In the genomic region with DNA sequence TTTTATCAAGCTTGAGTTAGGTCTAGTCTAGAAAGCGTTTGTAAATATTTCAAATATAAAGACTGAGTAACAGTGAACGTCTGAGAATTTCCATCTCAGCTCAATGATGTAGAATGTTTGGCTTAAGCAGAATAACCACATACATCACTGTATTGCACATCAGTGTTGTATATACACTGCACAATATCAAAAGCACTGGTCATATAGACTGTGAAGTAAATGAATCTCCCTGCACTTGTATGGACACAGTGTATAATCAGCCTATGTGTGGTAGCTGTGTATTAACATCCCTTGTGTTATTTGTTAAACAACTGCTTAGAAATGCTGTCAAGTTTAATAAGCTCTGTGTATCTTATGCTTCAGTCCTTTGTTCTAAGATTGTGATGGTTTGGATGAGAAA, we compare ENCODE assay signal across 34 mouse cellular contexts. TPM values are rescaled to one million over a fixed set of nuclear protein-coding genes. Genes with fewer than 3 reads are reported as not detected.
"Had no signal": no experiment of that assay in that cellular context is flagged by ENCODE, and none has a peak within 500 bp of the region (broad histone marks: within the 10 kb centered on the region; RNA-seq: fewer than 3 reads in every experiment).

No protein-coding gene starts in this region.

- H3K9me3 ChIP-seq: heart, embryonic 10.5 days; heart, embryonic 12.5 days; heart, embryonic 13.5 days; heart, embryonic 15.5 days; hindbrain, embryonic 10.5 days; hindbrain, embryonic 12.5 days; hindbrain, embryonic 13.5 days; hindbrain, embryonic 15.5 days; kidney, embryonic 15.5 days had no signal

- DNase-seq: heart, adult 18-20 months; heart, adult 2 months; heart, postnatal 10 days; heart, postnatal 14 days; heart, postnatal 36 days; heart, postnatal 4 days; kidney, adult 11 months; kidney, adult 18-20 months; kidney, adult 2 months; kidney, adult 8-10 months; kidney, adult 9 months; kidney, postnatal 10 days; kidney, postnatal 14 days; kidney, postnatal 25 days; kidney, postnatal 36 days; kidney, postnatal 4 days; layer of hippocampus, adult 9-11 months; layer of hippocampus, postnatal 36 days had no signal

- H3K27ac ChIP-seq: heart, adult 2 months; heart, embryonic 10.5 days; heart, embryonic 13.5 days; heart, embryonic 15.5 days; hindbrain, embryonic 10.5 days; hindbrain, embryonic 12.5 days; hindbrain, embryonic 13.5 days; hindbrain, embryonic 14.5 days; hindbrain, embryonic 15.5 days; hindbrain, postnatal 0 days; kidney, embryonic 15.5 days; kidney, postnatal 0 days; layer of hippocampus, adult 2 months had no signal

- H3K36me3 ChIP-seq: heart, embryonic 10.5 days; heart, embryonic 12.5 days; heart, embryonic 13.5 days; heart, embryonic 15.5 days; hindbrain, embryonic 10.5 days; hindbrain, embryonic 12.5 days; hindbrain, embryonic 13.5 days; hindbrain, embryonic 15.5 days; kidney, embryonic 15.5 days had no signal

- H3K4me1 ChIP-seq: heart, embryonic 10.5 days; heart, embryonic 12.5 days; heart, embryonic 13.5 days; heart, embryonic 15.5 days; hindbrain, embryonic 10.5 days; hindbrain, embryonic 12.5 days; hindbrain, embryonic 13.5 days; hindbrain, embryonic 15.5 days; kidney, embryonic 15.5 days had no signal

- H3K27me3 ChIP-seq: heart, embryonic 12.5 days; heart, embryonic 13.5 days; heart, embryonic 15.5 days; hindbrain, embryonic 12.5 days; hindbrain, embryonic 13.5 days; hindbrain, embryonic 15.5 days; kidney, embryonic 15.5 days had no signal

- H3K4me3 ChIP-seq: heart, adult 2 months; heart, embryonic 10.5 days; heart, embryonic 12.5 days; heart, embryonic 13.5 days; heart, embryonic 15.5 days; hindbrain, embryonic 10.5 days; hindbrain, embryonic 12.5 days; hindbrain, embryonic 13.5 days; hindbrain, embryonic 15.5 days; kidney, embryonic 15.5 days; layer of hippocampus, adult 2 months had no signal

- ATAC-seq: hindbrain, embryonic 16.5 days; hindbrain, postnatal 0 days; inflammation-experienced regulatory T-cells, adult 6 months had no signal

- H3K9ac ChIP-seq: heart, embryonic 12.5 days; heart, embryonic 13.5 days; heart, embryonic 15.5 days; hindbrain, embryonic 12.5 days; hindbrain, embryonic 13.5 days; hindbrain, embryonic 14.5 days; hindbrain, embryonic 15.5 days; kidney, embryonic 15.5 days had no signal

- H3K4me2 ChIP-seq: heart, embryonic 11.5 days; heart, embryonic 12.5 days; heart, embryonic 13.5 days; heart, embryonic 15.5 days; hindbrain, embryonic 12.5 days; hindbrain, embryonic 13.5 days; hindbrain, embryonic 14.5 days; hindbrain, embryonic 15.5 days; kidney, embryonic 15.5 days had no signal

RNA-seq across cellular contexts. Expression of a gene that starts 49.9 kb away (rescaled TPM):
- polyA plus RNA-seq: inflammation-experienced regulatory T-cells, adult 6 months had no signal
